Mouse (Mus musculus) bone marrow macrophage, adult 2 months (primary cell): ENCODE measurements at regions not wholly inside any gene's neighbourhood (a gene's known extent, or its start where the extent isn't known, plus 50 kb on each side); places are given as distances from the start of the nearest gene placed in this dataset.

ENCODE experiments used
- H3K27ac ChIP-seq: 2 replicates; pipeline ENCODE4 v1.5.1; 2012; ENCODE audit warnings: low read depth, low read length; ENCODE audit not compliant: insufficient read depth
- H3K4me1 ChIP-seq: 2 replicates; pipeline ENCODE4 v1.6.1; 2012; ENCODE audit warnings: low read length; ENCODE audit not compliant: control insufficient read depth, insufficient read depth
- H3K4me3 ChIP-seq: 2 replicates; pipeline ENCODE4 v1.5.1; 2012; ENCODE audit warnings: mild to moderate bottlenecking, low read length, moderate library complexity; ENCODE audit not compliant: insufficient read depth
- CTCF ChIP-seq: IDR thresholded peaks from 2 replicates; pipeline ENCODE4 v1.5.1; 2012; ENCODE audit warnings: low read depth, mild to moderate bottlenecking, low read length, moderate library complexity
- POLR2A ChIP-seq: IDR thresholded peaks from 2 replicates; pipeline ENCODE4 v1.6.1; 2012; ENCODE audit warnings: mild to moderate bottlenecking, low read depth, low read length, borderline replicate concordance

DNA sequence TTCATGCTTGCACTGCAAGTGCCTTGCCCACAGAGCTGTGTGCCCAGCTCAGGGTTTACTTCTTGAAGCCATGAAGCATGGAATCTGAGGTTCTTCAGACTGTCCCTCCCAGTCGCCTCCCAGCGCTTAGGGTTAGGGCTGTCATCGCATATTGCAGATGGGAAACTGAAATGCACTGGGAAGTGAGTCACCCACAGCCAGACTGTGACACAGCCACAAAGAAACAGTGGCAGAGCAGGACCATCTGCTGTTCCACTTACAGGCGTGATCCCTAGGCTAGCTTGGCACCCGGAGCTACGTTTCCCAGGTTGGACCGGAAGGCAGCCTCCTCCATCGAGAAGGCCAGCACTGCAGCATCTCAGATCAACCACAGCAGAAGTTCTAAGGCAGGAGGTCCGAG, 228.7 kb downstream of the Emp1 start:
- TF ChIP-seq POLR2A (no peak), CTCF (no peak)
- Histone ChIP-seq H3K4me1 (no peaks in the 10 kb centered on the region), H3K4me3 (no peak overlapping the region), H3K27ac (no peak overlapping the region)

DNA sequence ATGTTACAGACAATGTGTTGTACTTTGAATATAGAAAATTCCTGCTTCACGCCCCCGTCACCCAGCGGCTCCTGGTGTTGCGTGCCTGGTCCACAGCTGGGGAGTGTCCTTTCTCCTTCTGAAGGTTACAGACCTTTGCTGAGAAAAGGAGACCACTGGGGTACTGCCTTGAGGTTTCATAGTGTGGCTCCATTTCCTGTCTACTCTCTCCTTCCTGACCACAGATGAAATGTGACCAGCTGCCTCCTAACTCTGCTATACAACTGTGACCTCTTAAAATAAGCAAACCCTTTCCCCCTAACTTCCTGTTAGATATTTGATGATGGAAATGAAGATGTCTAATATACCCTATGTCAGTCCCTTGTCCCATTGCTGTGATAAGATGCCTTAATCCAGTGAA, 234.0 kb downstream of the Emp1 start:
- no peaks in the 10 kb centered on the region for H3K4me1 ChIP-seq
- no peak overlapping the region for H3K27ac ChIP-seq
- H3K4me3 ChIP-seq, result no peak overlapping the region
- no peak for TF ChIP-seq CTCF
- no peak for TF ChIP-seq POLR2A

DNA sequence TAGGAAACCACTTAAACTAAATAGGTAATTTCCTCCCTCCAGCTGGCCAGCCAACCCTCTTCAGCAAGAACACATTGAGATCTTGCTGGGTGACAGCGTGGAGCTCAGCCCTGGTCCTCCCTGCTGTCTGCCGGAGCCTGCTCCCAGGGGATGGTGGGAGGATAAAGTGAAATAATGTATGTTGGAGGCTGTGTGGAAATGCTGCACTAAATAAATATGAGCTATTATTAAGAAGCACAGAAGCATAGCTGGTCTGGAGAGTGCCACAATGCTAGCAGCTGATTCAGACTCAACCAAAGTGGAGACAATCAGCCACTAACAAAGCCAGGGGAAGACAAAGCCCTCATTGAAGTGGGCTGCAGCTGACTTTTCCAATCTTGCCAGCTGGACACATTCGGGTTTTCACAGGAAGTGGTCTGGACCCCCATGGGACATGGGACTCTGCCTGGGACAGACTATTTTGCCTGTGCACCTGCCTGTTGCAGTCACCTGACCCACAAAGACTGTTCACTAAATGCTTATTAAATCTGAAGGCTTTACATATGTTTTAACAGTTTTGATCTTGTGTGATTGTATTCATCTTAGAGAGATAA, 248.3 kb downstream of the Emp1 start:
- H3K4me1 ChIP-seq, result no peaks in the 10 kb centered on the region
- no peak overlapping the region for H3K4me3 ChIP-seq
- H3K27ac ChIP-seq, result no peak overlapping the region
- no peak for TF ChIP-seq CTCF
- no peak for TF ChIP-seq POLR2A

DNA sequence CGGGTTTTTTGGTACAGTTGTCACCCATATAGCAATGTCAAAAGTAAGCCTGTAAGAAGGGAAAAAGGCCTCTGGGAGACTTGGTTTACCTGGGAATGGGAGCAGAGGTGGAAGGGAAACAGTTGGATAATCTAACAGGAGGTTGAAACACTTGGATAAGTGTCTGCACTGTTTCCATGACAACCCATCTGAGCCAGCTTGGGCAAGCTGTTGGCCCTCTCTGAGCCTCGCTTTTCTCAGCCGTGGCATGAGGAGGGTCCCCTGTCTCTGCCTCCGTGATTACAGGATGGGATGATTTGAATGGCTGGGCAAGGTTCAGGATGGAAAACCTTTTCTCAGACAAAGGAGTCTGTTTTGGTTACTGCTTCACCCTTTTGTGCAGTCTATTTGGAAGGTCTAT, 265.6 kb downstream of the Emp1 start:
- no peak for TF ChIP-seq CTCF
- no peak for TF ChIP-seq POLR2A

DNA sequence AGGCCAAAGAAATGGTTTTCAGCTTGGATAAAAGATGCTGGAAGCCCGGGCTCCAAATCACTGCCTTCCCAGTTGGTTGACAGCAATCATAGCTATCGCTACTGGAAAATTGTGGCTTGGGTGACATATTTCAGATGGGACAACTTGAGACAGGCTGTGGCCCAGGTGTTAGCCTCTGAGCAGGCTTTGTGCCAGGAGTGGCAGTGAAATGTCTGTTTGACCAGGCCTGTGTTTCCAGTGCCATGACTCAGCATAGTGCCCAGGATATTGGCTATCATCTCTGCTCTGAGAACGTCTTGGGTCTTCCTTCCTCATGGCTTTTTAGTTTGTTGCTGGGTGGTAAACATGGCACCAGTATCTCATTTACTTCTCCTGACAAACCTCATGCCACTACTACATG, 266.9 kb downstream of the Emp1 start:
- H3K4me1 ChIP-seq, result no peaks in the 10 kb centered on the region
- TF ChIP-seq CTCF (no peak), POLR2A (no peak)
- no peak overlapping the region for H3K27ac ChIP-seq
- H3K4me3 ChIP-seq, result no peak overlapping the region

More for the DNA sequence above, 265.6 kb downstream of the Emp1 start:
- no peak overlapping the region for H3K4me3 ChIP-seq
- H3K4me1 ChIP-seq, result no peaks in the 10 kb centered on the region
- H3K27ac ChIP-seq, result no peak overlapping the region

DNA sequence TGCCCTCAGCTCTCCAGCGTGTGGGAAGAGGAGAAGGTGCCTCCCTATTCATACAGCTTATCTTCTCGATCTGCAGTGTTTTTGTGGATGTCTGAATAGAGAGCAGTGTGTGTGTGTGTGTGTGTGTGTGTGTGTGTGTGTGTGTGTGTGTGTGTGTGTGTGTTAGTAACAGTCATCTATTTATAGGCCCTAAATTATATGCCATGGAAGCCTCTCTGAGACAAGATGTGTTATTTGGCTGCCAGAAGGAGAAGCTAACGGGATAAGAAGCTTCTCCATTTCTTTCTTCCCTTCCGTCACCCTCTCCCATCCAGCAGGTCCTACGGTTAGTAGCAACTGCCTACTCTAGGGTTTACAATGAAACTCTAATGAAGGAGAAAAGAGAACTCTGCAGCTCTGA, 270.3 kb downstream of the Emp1 start:
- no peak overlapping the region for H3K27ac ChIP-seq
- no peak overlapping the region for H3K4me3 ChIP-seq
- TF ChIP-seq CTCF (no peak), POLR2A (no peak)
- H3K4me1 ChIP-seq, result no peaks in the 10 kb centered on the region

DNA sequence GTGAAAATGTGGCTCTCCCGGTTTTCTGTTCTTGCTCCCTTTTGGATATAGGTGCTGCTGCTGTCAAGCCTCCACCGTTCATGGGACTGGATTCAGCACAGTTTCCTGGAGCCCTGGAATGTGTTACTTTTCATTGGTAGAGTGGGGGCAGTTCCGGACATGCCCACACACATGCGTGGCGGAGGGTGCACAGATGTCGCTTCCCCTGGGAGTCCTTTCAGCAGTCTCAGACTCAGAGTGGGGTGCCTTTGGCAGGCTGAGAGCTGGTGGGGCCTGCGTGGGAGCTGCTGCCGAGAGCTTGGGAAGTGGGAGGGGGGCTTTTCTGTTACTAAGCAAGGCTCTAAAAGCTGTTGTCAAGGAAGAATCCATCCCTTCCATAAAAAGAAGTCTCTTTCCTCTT, 274.3 kb downstream of the Emp1 start:
- no peak overlapping the region for H3K4me3 ChIP-seq
- H3K27ac ChIP-seq, result no peak overlapping the region
- TF ChIP-seq CTCF (no peak), POLR2A (no peak)
- H3K4me1 ChIP-seq, result no peaks in the 10 kb centered on the region

DNA sequence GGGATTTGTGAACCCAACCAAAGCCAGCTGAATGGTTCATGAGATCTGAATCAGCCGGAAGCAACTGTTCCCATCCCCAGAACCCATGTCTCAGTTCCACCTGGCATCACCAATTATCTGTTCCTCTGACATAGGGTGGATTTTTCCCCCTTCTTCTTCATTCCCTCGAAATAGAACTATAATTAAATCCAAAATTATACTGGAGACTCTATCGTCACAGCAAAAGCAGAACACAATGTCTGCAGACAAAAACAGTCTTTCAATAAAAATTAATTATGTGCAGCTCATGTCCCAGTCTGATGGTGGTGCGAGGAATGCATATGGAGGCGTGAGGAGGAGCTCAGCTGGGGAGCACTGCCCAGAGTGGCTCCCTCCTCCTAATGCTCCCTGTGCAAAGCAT, 280.4 kb downstream of the Emp1 start:
- TF ChIP-seq CTCF, result no peak
- TF ChIP-seq POLR2A, result no peak
- no peak overlapping the region for H3K27ac ChIP-seq
- no peaks in the 10 kb centered on the region for H3K4me1 ChIP-seq
- H3K4me3 ChIP-seq, result no peak overlapping the region

DNA sequence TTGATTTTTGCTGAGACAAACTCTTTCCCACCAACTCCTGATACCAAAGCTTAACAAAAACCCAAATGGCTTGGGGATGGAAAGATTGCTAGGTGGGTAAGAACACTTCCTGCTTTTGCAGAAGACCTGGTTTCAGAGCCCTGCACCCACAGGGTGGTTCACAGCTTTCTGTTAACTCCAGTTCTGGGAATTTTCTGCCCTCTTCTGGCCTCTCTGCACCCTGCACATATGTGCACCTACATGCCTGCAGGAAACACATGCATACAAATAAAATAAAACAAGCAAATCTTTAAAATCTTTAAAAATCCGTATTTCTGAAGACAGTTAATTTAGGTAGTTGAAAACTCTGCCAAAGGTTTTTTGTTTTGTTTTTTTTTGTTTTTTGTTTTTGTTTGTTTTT, 283.8 kb downstream of the Emp1 start:
- no peak for TF ChIP-seq POLR2A
- no peak for TF ChIP-seq CTCF
- no peak overlapping the region for H3K4me3 ChIP-seq
- no peaks in the 10 kb centered on the region for H3K4me1 ChIP-seq
- H3K27ac ChIP-seq, result no peak overlapping the region

DNA sequence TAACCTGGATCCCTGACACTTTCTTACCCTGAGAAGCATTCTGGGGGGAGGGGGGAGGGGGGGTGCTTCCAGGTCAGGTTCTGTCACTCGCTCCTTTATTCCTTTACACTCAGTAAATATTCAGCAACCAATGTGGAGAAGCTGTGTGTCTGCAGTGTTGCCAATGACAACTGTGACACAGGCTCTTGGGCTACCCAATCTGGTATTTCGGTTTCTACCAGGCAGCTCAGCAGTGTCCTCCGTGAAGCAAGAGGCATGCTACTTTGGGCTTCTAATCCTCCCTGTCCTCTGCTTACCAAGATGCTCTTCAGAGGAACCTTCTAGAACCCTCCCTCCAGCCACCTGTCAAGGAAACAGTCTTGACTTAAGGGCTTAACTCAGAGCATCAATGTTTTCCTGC, 290.7 kb downstream of the Emp1 start:
- Histone ChIP-seq H3K4me3 (no peak overlapping the region), H3K4me1 (no peaks in the 10 kb centered on the region), H3K27ac (no peak overlapping the region)
- TF ChIP-seq POLR2A, result no peak
- TF ChIP-seq CTCF, result no peak

DNA sequence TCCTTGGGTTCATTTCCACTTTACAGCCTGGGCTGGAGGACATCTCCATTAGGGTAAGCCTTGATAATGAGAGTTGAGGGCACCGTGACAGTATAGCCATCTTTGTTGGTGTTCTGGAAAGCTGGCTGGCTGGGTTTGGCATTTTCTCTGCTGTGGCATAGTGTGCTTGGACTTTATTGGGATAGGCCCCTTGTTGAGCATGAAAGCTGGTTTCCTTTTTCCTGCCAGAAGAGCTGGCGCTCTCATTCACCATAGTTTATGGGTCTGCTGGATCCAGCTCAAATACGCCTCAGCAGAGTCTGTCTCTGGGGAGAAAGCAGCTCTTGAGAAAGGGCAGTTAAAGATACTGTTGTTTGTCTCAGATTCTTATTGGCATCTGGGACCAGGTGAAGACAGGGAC, 300.0 kb downstream of the Emp1 start:
- TF ChIP-seq CTCF, result no peak
- TF ChIP-seq POLR2A, result no peak
- no peak overlapping the region for H3K4me3 ChIP-seq
- no peak overlapping the region for H3K27ac ChIP-seq
- H3K4me1 ChIP-seq, result no peaks in the 10 kb centered on the region
